In the genomic region with DNA sequence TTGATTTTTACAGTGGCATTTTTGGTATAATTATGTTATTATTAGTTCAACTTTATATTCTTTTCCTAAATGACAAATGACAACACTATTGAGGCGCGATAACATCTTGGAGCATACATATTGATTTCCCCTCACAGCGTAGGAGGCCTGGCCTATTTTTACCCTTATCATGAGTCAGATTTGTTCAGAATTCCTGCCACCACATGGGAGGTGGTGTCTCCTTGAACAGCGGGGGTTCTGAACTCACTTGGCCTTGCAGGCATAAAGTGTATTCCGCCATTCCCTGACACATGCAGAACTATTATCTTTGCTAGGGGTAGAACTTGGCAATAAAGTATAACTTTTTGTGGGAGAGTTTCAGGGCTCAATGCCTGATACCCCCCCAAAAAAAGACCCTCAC, we compare ENCODE assay signal across 21 mouse cellular contexts. TPM values are rescaled to one million over a fixed set of nuclear protein-coding genes. Genes with fewer than 3 reads are reported as not detected.
DNase-seq lines count a peak whose midpoint lies in the region; ATAC-seq and TF ChIP-seq lines count a peak whose summit lies in the region.
"Had no signal": no experiment of that assay in that cellular context is flagged by ENCODE, and none has a peak within 500 bp of the region (broad histone marks: within the 10 kb centered on the region; RNA-seq: fewer than 3 reads in every experiment).

No protein-coding gene starts in this region.

- no peak overlapping the region for H3K4me3 ChIP-seq in layer of hippocampus, adult 2 months
- H3K4me3 ChIP-seq in intestine, embryonic 15.5 days (replicated peaks): no peak overlapping the region
- H3K4me3 ChIP-seq: embryonic facial prominence, embryonic 10.5 days; forebrain, embryonic 13.5 days; gastrocnemius, adult 2 months; heart, embryonic 13.5 days; hindbrain, embryonic 12.5 days had no signal

- H3K9ac ChIP-seq in intestine, embryonic 15.5 days: no peak overlapping the region
- H3K9ac ChIP-seq: forebrain, embryonic 13.5 days; heart, embryonic 13.5 days; hindbrain, embryonic 12.5 days had no signal

- H3K9me3 ChIP-seq in intestine, embryonic 15.5 days: no peaks in the 10 kb centered on the region
- H3K9me3 ChIP-seq: embryonic facial prominence, embryonic 10.5 days; forebrain, embryonic 13.5 days; G1E; heart, embryonic 13.5 days; hindbrain, embryonic 12.5 days had no signal

- H3K4me2 ChIP-seq in intestine, embryonic 15.5 days (replicated peaks): no peak overlapping the region
- H3K4me2 ChIP-seq: forebrain, embryonic 13.5 days; heart, embryonic 13.5 days; hindbrain, embryonic 12.5 days had no signal

- H3K27ac ChIP-seq in layer of hippocampus, adult 2 months: peak overlapping the region; percentile 46
- no peak overlapping the region for H3K27ac ChIP-seq in intestine, embryonic 15.5 days
- H3K27ac ChIP-seq: embryonic facial prominence, embryonic 10.5 days; forebrain, embryonic 13.5 days; gastrocnemius, adult 2 months; heart, embryonic 13.5 days; hindbrain, embryonic 12.5 days had no signal

- H3K4me1 ChIP-seq in intestine, embryonic 15.5 days (replicated peaks): peaks cover 4% of the 10 kb centered on the region

- ATAC-seq in intestine, embryonic 15.5 days: no peak
- ATAC-seq: CD4-positive, CD25-positive, alpha-beta regulatory T cell, adult 4 months; forebrain, embryonic 13.5 days; hindbrain, embryonic 16.5 days had no signal

- H3K36me3 ChIP-seq in intestine, embryonic 15.5 days: peaks cover 2% of the 10 kb centered on the region; the same call in 1 of the 2 replicates
- H3K36me3 ChIP-seq: G1E; hindbrain, embryonic 12.5 days had no signal

- 85% methylated on average over 5 of the region's 5 CpGs for WGBS in intestine, embryonic 15.5 days

- no peaks in the 10 kb centered on the region for H3K27me3 ChIP-seq in intestine, embryonic 15.5 days (replicated peaks)
- H3K27me3 ChIP-seq: forebrain, embryonic 13.5 days; heart, embryonic 13.5 days; hindbrain, embryonic 12.5 days had no signal

- no peak for TF ChIP-seq CTCF in layer of hippocampus, adult 2 months (conservative IDR thresholded peaks at IDR 0.05)

- peak; percentile 60 to 85 for DNase-seq in adrenal gland, adult (ENCODE audit: inconsistent age in 2 of 2, low spot score in 1 of 2)
- no peak for DNase-seq in adrenal gland, adult 18-20 months (ENCODE audit: low spot score in 2 of 2)
- DNase-seq in layer of hippocampus, adult 2 months (ENCODE audit: low spot score in 2 of 2): peak; percentile 48 to 56
- DNase-seq in layer of hippocampus, adult 9-10 months (ENCODE audit: low spot score): no peak
- peak; percentile 54 for DNase-seq in adrenal gland, adult 8-10 months
- peak; percentile 60 to 62 for DNase-seq in adrenal gland, postnatal 36 days
- no peak for DNase-seq in lung, postnatal 4 days
- DNase-seq: B cell, adult 2 months; cerebellum, adult 11-12 months; cerebellum, postnatal 10 days; gastrocnemius, adult 2 months; gastrocnemius, postnatal 25 days; heart, postnatal 36 days had no signal

RNA-seq across cellular contexts. Expression of gene Fam171a1, which starts 30.3 kb away (rescaled TPM):
- total RNA-seq in adrenal gland, adult 18-20 months (2021): 10 to 100 TPM; 16.8 to 22.7 TPM
- 10 to 100 TPM; 72.1 to 73.2 TPM for total RNA-seq in layer of hippocampus, adult 2 months (2021)
- total RNA-seq in adrenal gland, adult 8-10 months (2022): 10 to 100 TPM; 27.0 to 39.4 (median 35.4) TPM
- total RNA-seq in adrenal gland, postnatal 36 days (2021): 10 to 100 TPM; 27.7 to 29.7 TPM
- polyA plus RNA-seq in intestine, embryonic 15.5 days (2015; fragmentation: Nextera tagmentation; extraction: Ambion mirVana): 27.5 and 28.1 TPM in 2 replicates
- polyA plus RNA-seq: CD4-positive, CD25-positive, alpha-beta regulatory T cell, adult 4 months; G1E had no signal

Comparison
In these comparisons a context has a peak if more than half of its experiments do, and no peak if none do; other contexts are left out.
1. DNase-seq: peak in adrenal gland, adult (2 of 2), layer of hippocampus, adult 2 months (2 of 2), adrenal gland, adult 8-10 months (single experiment) and adrenal gland, postnatal 36 days (2 of 2); none in adrenal gland, adult 18-20 months (0 of 2), layer of hippocampus, adult 9-10 months (single experiment) and lung, postnatal 4 days (0 of 2).